Mouse (Mus musculus): ENCODE measurements around the gene Sarnp. TPM values are rescaled to one million over a fixed set of nuclear protein-coding genes. Genes with fewer than 3 reads are reported as not detected.
A peak's percentile ranks its signal among the peaks of the same experiment; 100 is the strongest.

Gene Sarnp
- polyA plus RNA-seq, 1 experiment: 9.9 TPM

DNA sequence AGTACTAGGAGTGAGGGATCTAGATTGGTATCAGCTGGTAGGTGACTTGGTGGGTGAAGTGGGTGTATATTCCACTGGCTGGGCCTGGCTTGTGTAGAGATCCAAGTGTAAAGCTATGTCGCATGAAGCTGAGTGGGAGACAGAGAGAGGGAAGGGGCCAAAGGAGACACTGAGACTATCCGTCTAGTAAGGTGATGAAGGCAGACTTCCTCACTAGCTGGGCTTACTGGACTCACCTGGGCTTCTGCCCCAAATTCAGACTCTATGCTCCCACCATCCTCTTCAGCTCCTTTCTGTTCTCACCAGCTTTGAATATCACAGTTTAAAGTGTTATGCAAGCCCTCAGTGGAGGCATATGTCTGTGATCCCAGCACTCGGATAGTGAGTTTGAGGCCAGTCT lies 99.5 kb downstream of the Sarnp start:
- 94% methylated on average over 3 of the region's 3 CpGs for WGBS
- TF ChIP-seq CTCF (IDR thresholded peaks at IDR 0.05; ENCODE audit: insufficient read depth, low read length) (no peak), POLR2A (IDR thresholded peaks at IDR 0.05; ENCODE audit: borderline replicate concordance, extremely low read depth, low read depth, low read length) (no peak)
- Histone ChIP-seq H3K4me3 (replicated peaks; ENCODE audit: extremely low read depth, low read depth, low read length) (no peak overlapping the region), H3K4me1 (ENCODE audit: control insufficient read depth, insufficient read depth, low read length) (peaks cover 1% of the 10 kb centered on the region; the same call in 1 of the 2 replicates)
- no peak for DNase-seq

DNA sequence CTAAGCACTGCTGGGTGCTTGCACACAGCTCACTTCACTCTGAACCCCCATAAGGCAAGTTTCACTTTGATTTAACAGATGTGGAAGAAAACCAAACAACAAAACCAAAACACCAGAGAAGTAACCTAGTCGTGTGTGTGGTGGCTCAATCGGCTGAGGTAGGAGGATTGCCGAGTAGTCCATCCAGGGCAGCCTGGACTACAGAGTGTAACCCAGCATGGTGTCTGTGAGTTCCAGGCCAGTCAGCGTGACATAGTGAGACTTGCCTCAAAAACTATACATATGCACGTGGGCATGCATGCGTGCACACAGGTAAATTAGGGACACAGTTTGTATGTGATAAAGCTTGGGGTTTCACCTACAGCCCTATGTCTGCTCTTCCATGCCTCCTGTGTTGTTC lies 100.3 kb downstream of the Sarnp start:
- 83% methylated on average over 6 of the region's 6 CpGs for WGBS

DNA sequence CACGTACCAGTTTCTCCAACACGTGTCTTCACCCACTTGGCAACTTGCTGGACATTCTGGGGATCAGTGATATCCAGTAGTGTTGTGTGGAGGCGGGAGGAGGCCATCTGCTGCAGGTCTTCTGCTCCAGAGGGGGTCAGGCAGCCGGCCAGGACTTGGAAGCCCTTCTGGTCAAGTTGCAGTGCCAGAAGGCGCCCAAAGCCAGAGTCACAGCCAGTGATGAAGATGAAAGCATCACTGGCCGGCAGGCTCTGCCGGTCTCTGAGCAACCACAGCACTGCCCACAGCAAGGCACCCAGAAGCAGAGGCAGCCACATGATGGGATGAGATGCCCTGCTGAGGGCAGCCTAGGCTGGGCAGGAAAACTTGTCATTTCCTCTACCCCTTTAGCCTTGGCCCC lies 101.1 kb downstream of the Sarnp start:
- Histone ChIP-seq H3K4me3 (replicated peaks; ENCODE audit: extremely low read depth, low read depth, low read length) (no peak overlapping the region), H3K4me1 (ENCODE audit: control insufficient read depth, insufficient read depth, low read length) (peaks cover 9% of the 10 kb centered on the region; the same call in 1 of the 2 replicates)
- no peak for DNase-seq
- TF ChIP-seq CTCF (IDR thresholded peaks at IDR 0.05; ENCODE audit: insufficient read depth, low read length) (no peak), POLR2A (IDR thresholded peaks at IDR 0.05; ENCODE audit: borderline replicate concordance, extremely low read depth, low read depth, low read length) (no peak)
- 65% methylated on average over 7 of the region's 7 CpGs for WGBS

More for the DNA sequence above, 100.3 kb downstream of the Sarnp start:
- no peak for TF ChIP-seq POLR2A (IDR thresholded peaks at IDR 0.05; ENCODE audit: borderline replicate concordance, extremely low read depth, low read depth, low read length)
- TF ChIP-seq CTCF (IDR thresholded peaks at IDR 0.05; ENCODE audit: insufficient read depth, low read length): no peak
- no peak for DNase-seq
- Histone ChIP-seq H3K4me1 (ENCODE audit: control insufficient read depth, insufficient read depth, low read length) (peaks cover 8% of the 10 kb centered on the region; the same call in 1 of the 2 replicates), H3K4me3 (replicated peaks; ENCODE audit: extremely low read depth, low read depth, low read length) (no peak overlapping the region)

DNA sequence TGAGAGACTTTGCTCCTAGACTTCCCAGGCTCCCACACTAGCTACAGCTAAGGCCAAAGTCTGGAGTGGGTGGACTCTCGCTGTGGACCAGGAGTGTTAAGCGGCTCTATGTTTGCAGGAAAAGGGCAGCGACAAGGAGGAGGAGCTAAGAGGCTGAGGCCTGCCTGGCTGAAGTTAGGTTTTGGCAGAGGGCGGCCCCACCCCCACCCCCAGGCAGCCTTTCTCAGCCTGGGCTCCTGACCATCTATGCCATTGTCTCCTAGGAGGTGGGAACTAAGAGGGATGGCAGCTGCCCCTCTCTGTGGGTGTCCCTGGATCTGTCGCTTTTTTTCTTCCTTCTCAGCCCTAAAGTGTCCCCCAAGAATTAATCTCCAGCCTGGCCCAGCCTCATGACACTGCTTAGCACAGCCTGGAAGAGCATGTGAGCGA lies 102.1 kb downstream of the Sarnp start:
- TF ChIP-seq POLR2A (IDR thresholded peaks at IDR 0.05; ENCODE audit: borderline replicate concordance, extremely low read depth, low read depth, low read length) (no peak), CTCF (IDR thresholded peaks at IDR 0.05; ENCODE audit: insufficient read depth, low read length) (no peak)
- Histone ChIP-seq H3K4me3 (replicated peaks; ENCODE audit: extremely low read depth, low read depth, low read length) (no peak overlapping the region), H3K4me1 (ENCODE audit: control insufficient read depth, insufficient read depth, low read length) (peaks cover 10% of the 10 kb centered on the region; the same call in 1 of the 2 replicates)
- no peak for DNase-seq
- 40% methylated on average over 6 of the region's 6 CpGs for WGBS

DNA sequence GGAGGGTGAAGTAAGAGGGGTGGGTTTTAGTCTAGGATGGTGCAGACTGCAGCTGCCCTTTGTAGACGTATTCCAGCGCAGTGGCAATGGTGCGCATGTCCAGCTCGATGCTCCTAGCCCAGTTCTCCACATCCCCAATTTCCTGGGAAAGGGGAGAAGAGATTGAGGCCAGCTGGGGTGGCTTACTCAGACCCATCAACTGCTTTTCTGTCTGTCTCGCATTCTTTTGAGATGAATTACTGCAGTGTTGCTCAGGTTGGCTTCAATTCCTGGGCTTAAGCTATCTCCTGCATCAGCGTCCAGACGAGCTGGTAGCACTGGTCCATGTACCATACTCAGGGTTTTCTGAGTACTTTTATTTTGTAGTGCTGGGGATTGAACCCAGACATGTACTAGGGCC lies 102.8 kb downstream of the Sarnp start:
- no peak for DNase-seq
- 71% methylated on average over 7 of the region's 7 CpGs for WGBS
- Histone ChIP-seq H3K4me1 (ENCODE audit: control insufficient read depth, insufficient read depth, low read length) (peaks cover 11% of the 10 kb centered on the region; the same call in 1 of the 2 replicates), H3K4me3 (replicated peaks; ENCODE audit: extremely low read depth, low read depth, low read length) (no peak overlapping the region)
- TF ChIP-seq POLR2A (IDR thresholded peaks at IDR 0.05; ENCODE audit: borderline replicate concordance, extremely low read depth, low read depth, low read length): no peak
- no peak for TF ChIP-seq CTCF (IDR thresholded peaks at IDR 0.05; ENCODE audit: insufficient read depth, low read length)

DNA sequence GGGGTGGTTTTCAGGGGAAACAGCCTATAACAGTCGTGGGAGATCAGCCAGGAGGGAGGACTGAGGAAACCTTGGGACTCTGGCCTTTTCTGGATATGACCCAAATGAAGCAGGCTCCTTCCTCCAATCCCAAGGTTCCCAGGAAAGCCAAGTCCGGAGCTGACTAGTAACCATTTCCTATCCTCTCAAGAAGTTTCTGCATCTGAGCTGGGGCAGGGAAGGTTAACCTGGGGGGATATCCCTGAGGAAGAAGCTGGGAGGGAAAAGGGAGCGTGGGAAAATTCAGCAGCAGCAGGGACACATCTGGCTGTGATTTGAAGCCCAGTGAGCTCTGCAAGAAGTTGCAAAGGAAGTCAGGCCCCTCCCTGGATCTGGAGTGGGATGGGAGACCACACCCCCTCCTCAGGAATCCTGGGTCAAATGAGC lies 103.6 kb downstream of the Sarnp start:
- TF ChIP-seq POLR2A (IDR thresholded peaks at IDR 0.05; ENCODE audit: borderline replicate concordance, extremely low read depth, low read depth, low read length): no peak
- TF ChIP-seq CTCF (IDR thresholded peaks at IDR 0.05; ENCODE audit: insufficient read depth, low read length): no peak
- DNase-seq: no peak
- Histone ChIP-seq H3K4me1 (ENCODE audit: control insufficient read depth, insufficient read depth, low read length) (peaks cover 11% of the 10 kb centered on the region; the same call in 1 of the 2 replicates), H3K4me3 (replicated peaks; ENCODE audit: extremely low read depth, low read depth, low read length) (no peak overlapping the region)
- 56% methylated on average over 3 of the region's 3 CpGs for WGBS

DNA sequence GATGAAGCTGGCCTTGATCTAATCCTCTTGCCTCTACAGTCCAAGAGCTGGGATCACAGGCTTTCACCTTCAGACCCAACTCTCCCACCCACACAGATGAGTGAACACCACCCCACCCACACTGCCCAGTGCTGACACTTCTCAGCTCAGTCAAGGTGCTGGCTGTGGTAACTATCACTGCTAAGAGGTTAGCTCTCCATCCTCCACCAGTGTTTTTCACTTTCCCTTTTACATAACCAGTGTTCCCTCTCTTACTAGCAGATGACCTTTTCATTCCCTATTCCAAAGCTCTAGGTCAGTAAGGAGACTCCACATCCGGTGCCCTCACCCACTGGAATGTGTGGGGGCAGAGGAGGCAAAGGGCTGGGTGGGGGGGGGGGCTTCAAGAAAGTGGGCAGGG lies 104.1 kb downstream of the Sarnp start:
- DNase-seq: no peak
- 46% methylated on average over 1 of the region's 1 CpGs for WGBS
- Histone ChIP-seq H3K4me3 (replicated peaks; ENCODE audit: extremely low read depth, low read depth, low read length) (no peak overlapping the region), H3K4me1 (ENCODE audit: control insufficient read depth, insufficient read depth, low read length) (peaks cover 11% of the 10 kb centered on the region; the same call in 1 of the 2 replicates)
- TF ChIP-seq CTCF (IDR thresholded peaks at IDR 0.05; ENCODE audit: insufficient read depth, low read length): no peak
- TF ChIP-seq POLR2A (IDR thresholded peaks at IDR 0.05; ENCODE audit: borderline replicate concordance, extremely low read depth, low read depth, low read length): no peak

DNA sequence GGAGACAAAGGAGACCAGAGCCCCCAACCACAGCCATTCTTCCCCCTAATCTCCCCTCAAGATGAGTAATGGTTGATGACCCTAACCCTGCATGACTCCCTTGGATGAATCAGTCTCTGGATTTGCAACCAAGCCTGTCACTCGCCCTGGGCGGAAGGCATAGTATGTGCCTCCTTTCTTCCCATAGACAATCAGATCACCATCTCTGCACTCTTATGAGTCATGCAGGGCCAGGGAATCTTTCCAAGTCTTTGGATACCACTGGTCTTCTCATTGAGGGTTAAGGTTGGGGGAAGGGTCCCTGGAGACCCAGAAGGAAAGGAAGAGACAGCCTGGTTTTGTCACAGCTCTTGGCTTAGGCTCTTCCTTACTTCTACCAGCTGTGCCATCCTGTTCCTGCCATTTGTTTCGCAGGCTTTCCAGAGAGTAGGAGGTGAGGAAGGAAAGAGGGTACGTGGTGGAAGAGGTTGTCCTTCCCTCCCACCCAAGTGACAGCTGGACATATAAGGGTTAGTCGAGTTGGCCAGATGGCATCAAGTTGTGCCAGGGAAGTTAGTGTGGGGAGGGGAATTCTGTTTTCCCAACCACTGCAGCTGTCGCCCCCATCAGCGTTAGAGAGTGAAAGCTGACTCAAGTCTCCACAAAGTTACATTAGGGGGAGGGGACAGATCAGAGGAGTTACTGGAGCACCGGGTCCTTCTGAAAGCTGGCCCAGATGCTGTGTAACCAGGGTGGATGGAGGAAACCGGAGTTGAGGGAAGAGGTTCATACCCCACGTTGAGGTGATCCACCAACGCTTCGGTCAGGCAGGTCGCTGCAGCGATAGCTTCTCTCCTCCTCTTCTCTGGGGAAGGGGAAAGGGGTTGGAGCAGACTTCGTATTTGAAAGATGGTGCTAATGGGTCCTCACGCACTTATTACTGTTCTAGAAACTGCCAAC lies 105.0 kb downstream of the Sarnp start:
- DNase-seq: no peak

DNA sequence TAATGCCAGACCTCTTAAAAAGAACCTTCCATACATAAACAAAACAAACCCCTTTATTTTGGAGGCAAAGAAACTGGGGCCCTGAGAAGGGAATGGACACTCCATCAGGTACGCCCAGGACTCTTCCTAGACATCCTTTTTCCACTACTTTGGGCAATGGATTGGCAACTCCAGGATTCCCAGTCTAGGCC lies 105.6 kb downstream of the Sarnp start, which contains the start of gene Rdh5:
Rdh5 (minus strand) TSS at position 67 of the 191 bp plus-strand sequence.
- Histone ChIP-seq H3K4me3 (replicated peaks; ENCODE audit: extremely low read depth, low read depth, low read length) (peak within 1 kb of the TSS; percentile 89), H3K4me1 (ENCODE audit: control insufficient read depth, insufficient read depth, low read length) (peaks cover 11% of the 10 kb centered on the region; the same call in 1 of the 2 replicates)
- 23% methylated on average over 1 of the region's 1 CpGs for WGBS
- TF ChIP-seq POLR2A (IDR thresholded peaks at IDR 0.05; ENCODE audit: borderline replicate concordance, extremely low read depth, low read depth, low read length) (no peak), CTCF (IDR thresholded peaks at IDR 0.05; ENCODE audit: insufficient read depth, low read length) (no peak)
- no peak for DNase-seq

More for the DNA sequence above, 105.0 kb downstream of the Sarnp start:
- TF ChIP-seq POLR2A (IDR thresholded peaks at IDR 0.05; ENCODE audit: borderline replicate concordance, extremely low read depth, low read depth, low read length) (no peak), CTCF (IDR thresholded peaks at IDR 0.05; ENCODE audit: insufficient read depth, low read length) (no peak)
- WGBS: 60% methylated on average over 16 of the region's 16 CpGs
- Histone ChIP-seq H3K4me3 (replicated peaks; ENCODE audit: extremely low read depth, low read depth, low read length) (no peak overlapping the region), H3K4me1 (ENCODE audit: control insufficient read depth, insufficient read depth, low read length) (peaks cover 11% of the 10 kb centered on the region; the same call in 1 of the 2 replicates)

Measured in lung, adult 2 months (tissue).